Mouse (Mus musculus): Measurements from ENCODE around the gene Prpsap1. TPM values are rescaled to one million over a fixed set of nuclear protein-coding genes. Genes with fewer than 3 reads are reported as not detected.

The Prpsap1 gene
- polyA plus RNA-seq, 1 experiment = 78.2 TPM

DNA sequence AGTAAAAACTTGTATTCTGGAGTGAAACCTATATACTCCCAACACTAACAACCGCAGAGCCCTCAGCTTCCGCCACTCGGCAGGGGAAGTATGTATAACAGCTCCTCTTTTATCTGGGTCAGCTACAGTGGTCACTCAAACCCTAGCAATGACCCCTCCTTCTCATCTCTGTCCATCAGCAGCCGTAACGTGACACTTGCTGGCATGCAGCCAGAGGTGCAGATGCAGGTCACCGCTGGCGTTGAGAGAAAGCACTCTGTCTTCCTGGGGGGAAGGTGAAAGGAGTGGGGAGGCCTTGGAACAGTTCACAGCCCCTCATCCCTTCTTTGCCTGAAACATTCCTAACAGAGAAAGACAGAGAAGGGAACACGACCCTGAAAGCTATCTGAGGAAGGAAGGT, 14.2 kb downstream of the Prpsap1 start:
- TF ChIP-seq REST (IDR thresholded peaks at IDR 0.05; ENCODE audit: insufficient read depth, insufficient read length) = no peak
- no peak for TF ChIP-seq USF1 (IDR thresholded peaks at IDR 0.05; ENCODE audit: low read depth)
- no peak for TF ChIP-seq MYOD1 (IDR thresholded peaks at IDR 0.05; ENCODE audit: control insufficient read depth in 1 of 3, insufficient read length in 2 of 3, low read depth in 2 of 3)
- TF ChIP-seq CEBPB (IDR thresholded peaks at IDR 0.05; ENCODE audit: insufficient read depth, poor library complexity, severe bottlenecking) = no peak
- TF ChIP-seq POLR2A (IDR thresholded peaks at IDR 0.05; ENCODE audit: insufficient read length, low read depth) = no peak
- TF ChIP-seq E2F4 (IDR thresholded peaks at IDR 0.05; ENCODE audit: insufficient read depth) = no peak
- Histone ChIP-seq H3K4me2 (ENCODE audit: low read depth) (no peak overlapping the region), H3ac (ENCODE audit: control insufficient read depth, insufficient read length) (no peak overlapping the region), H3K36me3 (ENCODE audit: control insufficient read depth, insufficient read depth) (peaks cover 50% of the 10 kb centered on the region), H3K79me2 (ENCODE audit: control insufficient read depth, insufficient read depth) (no peaks in the 10 kb centered on the region), H3K4me3 (no peak overlapping the region), H3K27me3 (ENCODE audit: control insufficient read depth, insufficient read depth, insufficient read length) (no peaks in the 10 kb centered on the region)

DNA sequence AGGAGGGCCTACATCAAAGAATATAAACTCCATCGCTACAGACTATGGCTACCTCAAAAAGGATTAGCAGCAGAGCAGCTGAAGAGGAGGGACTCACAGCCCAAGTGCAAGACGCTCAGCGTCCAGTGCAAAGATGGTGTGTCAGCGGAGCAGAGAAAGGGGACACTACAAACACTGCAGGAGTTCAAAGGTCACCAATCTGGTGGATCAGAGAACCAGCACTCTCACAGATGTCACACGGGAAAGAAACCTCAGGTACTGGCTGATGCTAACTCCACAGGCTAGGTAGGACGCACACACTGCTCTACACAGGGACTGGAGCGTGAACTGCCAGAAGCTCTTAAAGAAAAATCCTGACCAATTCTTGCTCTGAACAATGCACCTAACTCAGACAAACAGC, 15.0 kb downstream of the Prpsap1 start:
- H3K4me3 ChIP-seq = no peak overlapping the region
- no peak for TF ChIP-seq POLR2A (IDR thresholded peaks at IDR 0.05; ENCODE audit: insufficient read length, low read depth)
- no peak for TF ChIP-seq REST (IDR thresholded peaks at IDR 0.05; ENCODE audit: insufficient read depth, insufficient read length)
- no peak for TF ChIP-seq MAX (IDR thresholded peaks at IDR 0.05; ENCODE audit: low read depth)
- no peak for TF ChIP-seq SRF (IDR thresholded peaks at IDR 0.05; ENCODE audit: control insufficient read depth, insufficient read length, low read depth)
- no peak for TF ChIP-seq CEBPB (IDR thresholded peaks at IDR 0.05; ENCODE audit: insufficient read depth, poor library complexity, severe bottlenecking)
- TF ChIP-seq USF1 (IDR thresholded peaks at IDR 0.05; ENCODE audit: low read depth) = no peak
- no peak for TF ChIP-seq MYOG (IDR thresholded peaks at IDR 0.05; ENCODE audit: control insufficient read depth in 1 of 3, insufficient read depth in 1 of 3, insufficient read length in 2 of 3, low read depth in 2 of 3)
- no peak for TF ChIP-seq TCF3 (IDR thresholded peaks at IDR 0.05; ENCODE audit: insufficient read length, low read depth)
- no peak for TF ChIP-seq MYOD1 (IDR thresholded peaks at IDR 0.05; ENCODE audit: control insufficient read depth in 1 of 3, insufficient read length in 2 of 3, low read depth in 2 of 3)
- no peak for TF ChIP-seq E2F4 (IDR thresholded peaks at IDR 0.05; ENCODE audit: insufficient read depth)
- TF ChIP-seq POLR2AphosphoS2 (IDR thresholded peaks at IDR 0.05; ENCODE audit: insufficient read length, low read depth) = no peak
- no peak for TF ChIP-seq TCF12 (IDR thresholded peaks at IDR 0.05; ENCODE audit: insufficient read depth, poor library complexity, severe bottlenecking)
- H3ac ChIP-seq (ENCODE audit: control insufficient read depth, insufficient read length) = no peak overlapping the region
- H3K79me2 ChIP-seq (ENCODE audit: control insufficient read depth, insufficient read depth) = no peaks in the 10 kb centered on the region
- H3K4me2 ChIP-seq (ENCODE audit: low read depth) = no peak overlapping the region
- peaks cover 53% of the 10 kb centered on the region for H3K36me3 ChIP-seq (ENCODE audit: control insufficient read depth, insufficient read depth)
- H3K27me3 ChIP-seq (ENCODE audit: control insufficient read depth, insufficient read depth, insufficient read length) = no peaks in the 10 kb centered on the region

DNA sequence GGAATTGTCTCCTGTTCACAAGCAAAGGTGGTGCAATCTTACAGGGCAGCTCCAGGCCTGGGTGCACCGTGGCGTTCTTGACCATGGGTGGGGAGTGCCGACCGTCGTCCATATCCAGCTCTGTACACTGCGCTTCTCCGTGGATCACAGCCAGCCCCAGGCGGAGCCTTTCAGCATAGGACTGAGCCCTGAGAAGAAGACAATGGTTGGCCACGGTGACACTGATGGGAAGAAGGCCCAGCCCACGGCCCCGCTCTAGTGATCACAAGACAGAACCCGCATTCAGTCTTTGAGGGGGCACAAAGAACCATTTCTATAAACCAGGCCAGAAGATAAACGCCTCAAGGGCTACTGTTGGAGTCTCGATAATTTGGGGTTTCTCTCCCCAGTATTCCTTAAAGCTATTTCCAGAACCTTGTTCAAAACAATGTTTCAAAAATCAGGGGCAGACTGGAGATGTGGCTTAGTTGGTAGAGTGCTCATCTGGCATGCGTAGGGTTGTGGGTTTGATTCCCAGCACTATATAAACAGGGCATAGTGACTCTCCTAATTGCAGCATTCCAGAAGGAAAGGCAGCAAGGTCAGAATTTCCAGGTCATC, 16.7 kb downstream of the Prpsap1 start:
- H3ac ChIP-seq (ENCODE audit: control insufficient read depth, insufficient read length) = no peak overlapping the region
- no peak overlapping the region for H3K4me3 ChIP-seq
- H3K36me3 ChIP-seq (ENCODE audit: control insufficient read depth, insufficient read depth) = peaks cover 48% of the 10 kb centered on the region
- no peak overlapping the region for H3K4me2 ChIP-seq (ENCODE audit: low read depth)
- no peak for TF ChIP-seq REST (IDR thresholded peaks at IDR 0.05; ENCODE audit: insufficient read depth, insufficient read length)
- TF ChIP-seq SRF (IDR thresholded peaks at IDR 0.05; ENCODE audit: control insufficient read depth, insufficient read length, low read depth) = no peak
- no peak for TF ChIP-seq E2F4 (IDR thresholded peaks at IDR 0.05; ENCODE audit: insufficient read depth)
- no peak for TF ChIP-seq MYOD1 (IDR thresholded peaks at IDR 0.05; ENCODE audit: control insufficient read depth in 1 of 3, insufficient read length in 2 of 3, low read depth in 2 of 3)
- TF ChIP-seq USF1 (IDR thresholded peaks at IDR 0.05; ENCODE audit: low read depth) = no peak
- no peak for TF ChIP-seq CEBPB (IDR thresholded peaks at IDR 0.05; ENCODE audit: insufficient read depth, poor library complexity, severe bottlenecking)
- TF ChIP-seq MYOG (IDR thresholded peaks at IDR 0.05; ENCODE audit: control insufficient read depth in 1 of 3, insufficient read depth in 1 of 3, insufficient read length in 2 of 3, low read depth in 2 of 3) = no peak
- TF ChIP-seq TCF12 (IDR thresholded peaks at IDR 0.05; ENCODE audit: insufficient read depth, poor library complexity, severe bottlenecking) = no peak
- H3K79me2 ChIP-seq (ENCODE audit: control insufficient read depth, insufficient read depth) = no peaks in the 10 kb centered on the region
- H3K27me3 ChIP-seq (ENCODE audit: control insufficient read depth, insufficient read depth, insufficient read length) = no peaks in the 10 kb centered on the region

DNA sequence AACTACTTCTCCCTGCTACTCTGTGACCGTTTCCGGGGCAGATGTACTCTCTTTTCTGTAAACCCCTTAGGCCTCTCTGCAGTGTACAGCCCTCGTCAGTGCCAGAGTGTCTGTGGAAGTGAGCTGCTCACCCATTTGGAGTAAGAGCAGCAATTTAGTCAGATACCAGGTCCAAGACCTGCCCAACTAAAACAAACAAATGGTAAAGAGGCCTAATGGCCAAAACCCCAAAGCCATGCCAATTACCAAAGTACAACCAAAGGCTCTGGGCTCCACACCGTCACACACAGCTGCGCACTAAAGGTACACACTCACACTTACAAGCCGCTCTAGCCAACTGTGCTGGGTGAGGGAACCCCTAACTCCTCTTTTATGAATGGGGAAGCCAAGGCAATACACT, 17.3 kb downstream of the Prpsap1 start:
- no peaks in the 10 kb centered on the region for H3K79me2 ChIP-seq (ENCODE audit: control insufficient read depth, insufficient read depth)
- H3K27me3 ChIP-seq (ENCODE audit: control insufficient read depth, insufficient read depth, insufficient read length) = no peaks in the 10 kb centered on the region
- H3ac ChIP-seq (ENCODE audit: control insufficient read depth, insufficient read length) = no peak overlapping the region
- H3K4me2 ChIP-seq (ENCODE audit: low read depth) = no peak overlapping the region
- TF ChIP-seq SRF (IDR thresholded peaks at IDR 0.05; ENCODE audit: control insufficient read depth, insufficient read length, low read depth) (no peak), E2F4 (IDR thresholded peaks at IDR 0.05; ENCODE audit: insufficient read depth) (no peak), MAX (IDR thresholded peaks at IDR 0.05; ENCODE audit: low read depth) (no peak), POLR2A (IDR thresholded peaks at IDR 0.05; ENCODE audit: insufficient read length, low read depth) (no peak), MYOG (IDR thresholded peaks at IDR 0.05; ENCODE audit: control insufficient read depth in 1 of 3, insufficient read depth in 1 of 3, insufficient read length in 2 of 3, low read depth in 2 of 3) (no peak)
- H3K36me3 ChIP-seq (ENCODE audit: control insufficient read depth, insufficient read depth) = peaks cover 48% of the 10 kb centered on the region
- H3K4me3 ChIP-seq = no peak overlapping the region

DNA sequence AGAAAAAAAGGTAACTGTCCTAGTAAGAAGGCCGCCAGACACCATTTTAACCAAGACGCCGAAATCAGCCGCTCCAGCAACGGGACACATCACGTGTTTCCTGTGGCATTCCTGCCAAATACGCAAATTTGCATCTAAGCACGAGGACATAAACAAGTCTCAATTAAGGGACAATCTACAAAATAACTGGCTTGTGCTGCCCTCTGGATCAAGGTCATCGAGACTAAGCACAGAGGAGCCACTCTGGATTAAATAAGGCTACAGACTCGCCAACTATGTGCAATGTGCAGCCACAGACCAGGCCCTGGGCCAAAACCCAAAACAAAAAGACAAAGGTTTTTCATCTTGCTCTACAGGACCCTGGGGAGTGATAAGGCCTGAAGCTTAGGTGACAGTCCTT, 18.0 kb downstream of the Prpsap1 start:
- Histone ChIP-seq H3K27me3 (ENCODE audit: control insufficient read depth, insufficient read depth, insufficient read length) (no peaks in the 10 kb centered on the region), H3K4me3 (no peak overlapping the region), H3K4me2 (ENCODE audit: low read depth) (no peak overlapping the region), H3K36me3 (ENCODE audit: control insufficient read depth, insufficient read depth) (peaks cover 43% of the 10 kb centered on the region), H3K79me2 (ENCODE audit: control insufficient read depth, insufficient read depth) (no peaks in the 10 kb centered on the region), H3ac (ENCODE audit: control insufficient read depth, insufficient read length) (no peak overlapping the region)
- TF ChIP-seq E2F4 (IDR thresholded peaks at IDR 0.05; ENCODE audit: insufficient read depth) (no peak), CEBPB (IDR thresholded peaks at IDR 0.05; ENCODE audit: insufficient read depth, poor library complexity, severe bottlenecking) (no peak), MAX (IDR thresholded peaks at IDR 0.05; ENCODE audit: low read depth) (no peak), TCF3 (IDR thresholded peaks at IDR 0.05; ENCODE audit: insufficient read length, low read depth) (no peak), REST (IDR thresholded peaks at IDR 0.05; ENCODE audit: insufficient read depth, insufficient read length) (no peak), SRF (IDR thresholded peaks at IDR 0.05; ENCODE audit: control insufficient read depth, insufficient read length, low read depth) (no peak), MYOD1 (IDR thresholded peaks at IDR 0.05; ENCODE audit: control insufficient read depth in 1 of 3, insufficient read length in 2 of 3, low read depth in 2 of 3) (no peak)
